Mouse (Mus musculus) skeletal muscle tissue, adult 2 months (tissue): ENCODE data around the gene Trim68.
A peak's percentile ranks its signal among the peaks of the same experiment; 100 is the strongest.
"Not testable (repeated sequence)": the region's sequence is repeated elsewhere in the genome, so short reads cannot be mapped to it uniquely, and the experiment has no call there.

Source experiments
- DNase-seq: peaks from one replicate; pipeline ENCODE4 v3.0.0-alpha.2; 2012; ENCODE audit warnings: low read depth, low spot score

Gene Trim68

GRCm38 (mm10) chr7:102686944-102687501, at the start of gene Trim68:
TSS of gene Trim68 (minus strand) at chr7:102687327.
- peak; percentile 86 for DNase-seq

GRCm38 (mm10) chr7:102733793-102734192, 46.7 kb upstream of the Trim68 start:
- DNase-seq: no peak

- DNase-seq: no peak
These were observed 40.3 kb upstream of the Trim68 start, which contains the start of gene Olfr559 for GRCm38 (mm10) chr7:102727391-102727790. TSS of gene Olfr559 (minus strand) at chr7:102727491.

- no peak for DNase-seq
These were observed 31.8 kb upstream of the Trim68 start, which contains the start of gene Olfr33 for GRCm38 (mm10) chr7:102718970-102719369. TSS of gene Olfr33 (minus strand) at chr7:102719070.

GRCm38 (mm10) chr7:102701915-102702314, 14.8 kb upstream of the Trim68 start, which contains the start of gene Olfr558:
TSS of gene Olfr558 (plus strand) at chr7:102702215.
- no peak for DNase-seq

GRCm38 (mm10) chr7:102698461-102698860, 11.3 kb upstream of the Trim68 start:
- DNase-seq: no peak

- no peak for DNase-seq
These were observed 8.4 kb upstream of the Trim68 start, which contains the start of gene Olfr557 for GRCm38 (mm10) chr7:102695358-102696125. TSS of gene Olfr557 (plus strand) at chr7:102695910.

GRCm38 (mm10) chr7:102681916-102682315, 5.2 kb downstream of the Trim68 start:
- no peak for DNase-seq

GRCm38 (mm10) chr7:102676225-102676624, 10.9 kb downstream of the Trim68 start:
- no peak for DNase-seq

- DNase-seq: no peak
These were observed 21.7 kb downstream of the Trim68 start for GRCm38 (mm10) chr7:102665378-102665777.

GRCm38 (mm10) chr7:102664599-102664998, 22.5 kb downstream of the Trim68 start, which contains the start of gene Olfr556:
TSS of gene Olfr556 (plus strand) at chr7:102664899.
- DNase-seq: no peak

GRCm38 (mm10) chr7:102658523-102658922, 28.6 kb downstream of the Trim68 start, which contains the start of gene Olfr555:
TSS of gene Olfr555 (plus strand) at chr7:102658823.
- DNase-seq: no peak

GRCm38 (mm10) chr7:102644945-102645344, 42.2 kb downstream of the Trim68 start:
- DNase-seq: not testable (repeated sequence)

GRCm38 (mm10) chr7:102638132-102638531, 49.0 kb downstream of the Trim68 start, which contains the start of gene Olfr554:
TSS of gene Olfr554 (plus strand) at chr7:102638432.
- DNase-seq: no peak

- peak; percentile 19 for DNase-seq
These were observed 50.5 kb downstream of the Trim68 start for GRCm38 (mm10) chr7:102636665-102637064.
